Mouse (Mus musculus) MEL (cell line): ENCODE measurements around the gene Gpx6. TPM values are rescaled to one million over a fixed set of nuclear protein-coding genes. Genes with fewer than 3 reads are reported as not detected.
A peak's percentile ranks its signal among the peaks of the same experiment; 100 is the strongest.

ENCODE experiments used
- DNase-seq: peaks from one replicate; pipeline ENCODE4 v3.0.0; 2011; ENCODE audit warnings: low read depth, low spot score
- H3K27ac ChIP-seq: 2 replicates; pipeline ENCODE4 v1.5.1; 2012; ENCODE audit warnings: low read depth, mild to moderate bottlenecking, control low read depth, low read length, moderate library complexity; ENCODE audit not compliant: control insufficient read depth
- H3K27me3 ChIP-seq, 2 experiments: fragments of 150-350 bp in 1 of 2; sonication (generic) in 1 of 2; 2 replicates each; pipeline ENCODE4 v1.6.1; 2012; ENCODE audit warnings: low read length in 2 of 2, mild to moderate bottlenecking in 2 of 2, improper control_type of control experiment in 1 of 2, moderate library complexity in 1 of 2; ENCODE audit not compliant: insufficient read depth in 2 of 2, control insufficient read depth in 1 of 2
- H3K36me3 ChIP-seq, 2 experiments: 2 replicates each; pipeline ENCODE4 v1.6.1; 2012 to 2014; ENCODE audit warnings: low read length in 2 of 2, improper control_type of control experiment in 1 of 2, inconsistent platforms in 1 of 2, mild to moderate bottlenecking in 1 of 2; ENCODE audit not compliant: insufficient read depth in 2 of 2, control insufficient read depth in 1 of 2
- H3K4me1 ChIP-seq, 2 experiments: fragments of 150-350 bp in 1 of 2; sonication (generic) in 1 of 2; 2 replicates each; pipeline ENCODE4 v1.6.1; 2012; ENCODE audit warnings: low read length in 2 of 2, improper control_type of control experiment in 1 of 2, mild to moderate bottlenecking in 1 of 2; ENCODE audit not compliant: insufficient read depth in 2 of 2, control insufficient read depth in 1 of 2
- H3K4me3 ChIP-seq, 2 experiments: fragments of 150-350 bp in 1 of 2; sonication (generic) in 1 of 2; 2 replicates each; pipeline ENCODE4 v1.5.1; 2012; ENCODE audit warnings: low read depth in 2 of 2, low read length in 2 of 2, mild to moderate bottlenecking in 2 of 2, moderate library complexity in 2 of 2, control low read depth in 1 of 2, improper control_type of control experiment in 1 of 2; ENCODE audit not compliant: control insufficient read depth in 1 of 2, insufficient read depth in 1 of 2
- H3K79me2 ChIP-seq: 2 replicates; pipeline ENCODE4 v1.6.1; 2012; ENCODE audit warnings: mild to moderate bottlenecking, low read length, moderate library complexity; ENCODE audit not compliant: control insufficient read depth, poor library complexity, insufficient read depth
- H3K9ac ChIP-seq: 2 replicates; pipeline ENCODE4 v1.6.1; 2012; ENCODE audit warnings: low read depth, mild to moderate bottlenecking, control low read depth, low read length, moderate library complexity; ENCODE audit not compliant: control insufficient read depth, poor library complexity, severe bottlenecking
- H3K9me3 ChIP-seq: fragments of 150-350 bp; sonication (generic); replicated peaks from 2 replicates; pipeline ENCODE4 v1.6.1; 2012; ENCODE audit warnings: mild to moderate bottlenecking, low read length, improper control_type of control experiment, moderate library complexity; ENCODE audit not compliant: insufficient read depth
- CHD1 ChIP-seq: IDR thresholded peaks from 2 replicates; pipeline ENCODE4 v1.6.1; 2012; ENCODE audit warnings: low read depth, mild to moderate bottlenecking, inconsistent platforms, low read length, improper control_type of control experiment
- CTCF ChIP-seq, 3 experiments: IDR thresholded peaks in 2 of 3; conservative IDR thresholded peaks in 1 of 3; 2 replicates each; pipeline ENCODE4 v1.5.1; 2011 to 2012; ENCODE audit warnings: low read length in 3 of 3, low read depth in 2 of 3, mild to moderate bottlenecking in 2 of 3, improper control_type of control experiment in 1 of 3, inconsistent platforms in 1 of 3, mixed read lengths in 1 of 3, moderate library complexity in 1 of 3; ENCODE audit not compliant: control insufficient read depth in 1 of 3, insufficient read depth in 1 of 3, poor library complexity in 1 of 3, severe bottlenecking in 1 of 3
- ELF1 ChIP-seq: IDR thresholded peaks from 2 replicates; pipeline ENCODE4 v1.6.1; 2014; ENCODE audit warnings: low read depth, mild to moderate bottlenecking, inconsistent platforms, low read length, improper control_type of control experiment, moderate library complexity
- GATA1 ChIP-seq: IDR thresholded peaks from 2 replicates; pipeline ENCODE4 v1.6.1; 2011; ENCODE audit warnings: low read depth, low read length, improper control_type of control experiment
- JUND ChIP-seq: IDR thresholded peaks from 2 replicates; pipeline ENCODE4 v1.6.1; 2011; ENCODE audit warnings: low read depth, mild to moderate bottlenecking, improper control_type of control experiment, low read length
- KAT2A ChIP-seq: conservative IDR thresholded peaks from 2 replicates; pipeline ENCODE4 v1.6.1; 2012; ENCODE audit warnings: low read depth, low read length, improper control_type of control experiment, inconsistent platforms
- MAFK ChIP-seq: IDR thresholded peaks from 2 replicates; pipeline ENCODE4 v1.6.1; 2011; ENCODE audit warnings: low read depth, mild to moderate bottlenecking, low read length, improper control_type of control experiment, borderline replicate concordance
- MAZ ChIP-seq: IDR thresholded peaks from 2 replicates; pipeline ENCODE4 v1.6.1; 2012; ENCODE audit warnings: low read depth, mild to moderate bottlenecking, inconsistent platforms, low read length, improper control_type of control experiment
- MYB ChIP-seq: IDR thresholded peaks from 2 replicates; pipeline ENCODE4 v1.6.1; 2011; ENCODE audit warnings: mild to moderate bottlenecking, low read depth, low read length, improper control_type of control experiment
- NRF1 ChIP-seq: IDR thresholded peaks from 2 replicates; pipeline ENCODE4 v1.6.1; 2014; ENCODE audit warnings: low read depth, mild to moderate bottlenecking, inconsistent platforms, low read length, improper control_type of control experiment, moderate library complexity; ENCODE audit not compliant: poor library complexity, insufficient read depth, severe bottlenecking
- POLR2AphosphoS5 ChIP-seq: IDR thresholded peaks from 2 replicates; pipeline ENCODE4 v1.6.1; 2012; ENCODE audit warnings: low read depth, borderline replicate concordance, mild to moderate bottlenecking, inconsistent platforms, low read length, moderate library complexity, mixed read lengths
- RAD21 ChIP-seq: IDR thresholded peaks from 2 replicates; pipeline ENCODE4 v1.6.1; 2011; ENCODE audit warnings: mild to moderate bottlenecking, low read depth, low read length, improper control_type of control experiment
- RCOR1 ChIP-seq: IDR thresholded peaks from 2 replicates; pipeline ENCODE4 v1.6.1; 2012; ENCODE audit warnings: low read depth, mild to moderate bottlenecking, inconsistent platforms, low read length, improper control_type of control experiment
- SMC3 ChIP-seq: IDR thresholded peaks from 2 replicates; pipeline ENCODE4 v1.6.1; 2011; ENCODE audit warnings: low read depth, low read length, improper control_type of control experiment
- TBP ChIP-seq: IDR thresholded peaks from 2 replicates; pipeline ENCODE4 v1.8.0; 2011; ENCODE audit warnings: low read depth, low read length, improper control_type of control experiment
- ZKSCAN1 ChIP-seq: IDR thresholded peaks from 2 replicates; pipeline ENCODE4 v1.6.1; 2012; ENCODE audit warnings: low read depth, mild to moderate bottlenecking, inconsistent platforms, low read length, improper control_type of control experiment, moderate library complexity
- ZMIZ1 ChIP-seq: IDR thresholded peaks from 2 replicates; pipeline ENCODE4 v1.6.1; 2012; ENCODE audit warnings: low read depth, mild to moderate bottlenecking, inconsistent platforms, low read length, improper control_type of control experiment, moderate library complexity
- ZNF384 ChIP-seq: IDR thresholded peaks from 2 replicates; pipeline ENCODE4 v1.6.1; 2012; ENCODE audit warnings: low read depth, mild to moderate bottlenecking, inconsistent platforms, low read length, improper control_type of control experiment
- polyA plus RNA-seq, 2 experiments: library from polyadenylated mRNA; stranded (reverse) in 1 of 2; unstranded in 1 of 2; fragments of >175 nt in 1 of 2; fragments of >200 nt in 1 of 2; gene quantifications; 2 replicates each; pipeline versions ENCODE4 v1.2.1 to v1.2.4; 2012; ENCODE audit warnings: low replicate concordance in 2 of 2, low read depth in 1 of 2; ENCODE audit not compliant: insufficient read length in 2 of 2, insufficient read depth in 1 of 2, missing spikeins in 1 of 2
- total RNA-seq: library from RNA; depleted of rRNA; stranded (reverse); fragments of 300-350 nt; gene quantifications from 2 replicates; pipeline ENCODE4 v1.2.3, GENCODE M21; 2012

Gpx6 gene
- total and polyA plus RNA-seq, 3 experiments, result not detected

- DNase-seq, result no peak
- Histone ChIP-seq H3K4me1 (peaks cover 0 to 4% of the 10 kb centered on the region in 2 experiments; a peak in 2 of 4 replicates), H3K27me3 (no peaks in the 10 kb centered on the region)
- no peak for TF ChIP-seq JUND
- no peak for TF ChIP-seq ZMIZ1
- TF ChIP-seq ZKSCAN1, result no peak
- no peak for TF ChIP-seq RCOR1
- no peak for TF ChIP-seq NRF1
- TF ChIP-seq, all 39 proteins: peak for 0
- Histone ChIP-seq H3K79me2 (no peaks in the 10 kb centered on the region), H3K9ac (no peak overlapping the region), H3K4me3 (no peak overlapping the region), H3K36me3 (peaks cover 0 to 6% of the 10 kb centered on the region in 2 experiments; a peak in 1 of 4 replicates), H3K9me3 (no peaks in the 10 kb centered on the region), H3K27ac (no peak overlapping the region)
Observed at GRCm38 (mm10) chr13:21320262-21320661, 8.3 kb downstream of the Gpx6 start.

- H3K4me3 ChIP-seq, result peak overlapping the region; percentile 1 to 43
- DNase-seq, result peak; percentile 51
- no peaks in the 10 kb centered on the region for H3K27me3 ChIP-seq
Observed at GRCm38 (mm10) chr13:21321890-21322494, 10.1 kb downstream of the Gpx6 start.

GRCm38 (mm10) chr13:21322509-21323375, 10.8 kb downstream of the Gpx6 start:
- H3K27me3 ChIP-seq, result no peaks in the 10 kb centered on the region
- peaks cover 0 to 9% of the 10 kb centered on the region in 2 experiments; a peak in 2 of 4 replicates for H3K36me3 ChIP-seq
- peak; percentile 87 for DNase-seq
- peak; percentile 82 for TF ChIP-seq ZNF384
- peak; percentile 100 for TF ChIP-seq TBP
- TF ChIP-seq ZMIZ1, result no peak
- peak; percentile 30 for TF ChIP-seq GATA1
- TF ChIP-seq MAFK, result peak; percentile 90
- TF ChIP-seq, all 39 proteins: peak for 4
- H3K27ac ChIP-seq, result no peak overlapping the region
- H3K4me3 ChIP-seq, result peak overlapping the region; percentile 13 to 43
- H3K9me3 ChIP-seq, result no peaks in the 10 kb centered on the region
- no peaks in the 10 kb centered on the region for H3K79me2 ChIP-seq
- H3K4me1 ChIP-seq, result peaks cover 0 to 8% of the 10 kb centered on the region in 2 experiments; a peak in 2 of 4 replicates
- H3K9ac ChIP-seq, result peak overlapping the region; percentile 15; the same call in 1 of the 2 replicates

More at GRCm38 (mm10) chr13:21321890-21322494, 10.1 kb downstream of the Gpx6 start:
- Histone ChIP-seq H3K9me3 (no peaks in the 10 kb centered on the region), H3K36me3 (peaks cover 0 to 9% of the 10 kb centered on the region in 2 experiments; a peak in 2 of 4 replicates), H3K4me1 (peaks cover 0 to 4% of the 10 kb centered on the region in 2 experiments; a peak in 2 of 4 replicates), H3K9ac (peak overlapping the region; percentile 3; the same call in 1 of the 2 replicates), H3K27ac (no peak overlapping the region), H3K79me2 (no peaks in the 10 kb centered on the region)
- TF ChIP-seq CHD1 (no peak), CTCF (IDR thresholded peaks at IDR 0.05 in 2 of 3, conservative IDR thresholded peaks at IDR 0.05 in 1 of 3; ENCODE audit: control insufficient read depth in 1 of 3, insufficient read depth in 1 of 3, low read depth in 2 of 3, low read length in 3 of 3, poor library complexity in 1 of 3, severe bottlenecking in 1 of 3) (no peak), MYB (no peak), ZKSCAN1 (no peak), KAT2A (no peak), POLR2AphosphoS5 (no peak), RAD21 (no peak), SMC3 (no peak), ELF1 (no peak), MAZ (no peak)
